8 mouse cellular contexts compared by ENCODE assay signal in genomic region chr5:51553251-51553650, GRCm38 (mm10). TPM values are rescaled to one million over a fixed set of nuclear protein-coding genes. Genes with fewer than 3 reads are reported as not detected.
DNase-seq lines count a peak whose midpoint lies in the region; ATAC-seq and TF ChIP-seq lines count a peak whose summit lies in the region.

No protein-coding gene starts in this region.

- no peak overlapping the region for H3K9ac ChIP-seq in embryonic facial prominence, embryonic 15.5 days
- peak overlapping the region; percentile 45 for H3K9ac ChIP-seq in intestine, postnatal 0 days (ENCODE audit: low read depth, low read length)
- H3K9ac ChIP-seq in neural tube, embryonic 13.5 days: peak overlapping the region; percentile 64

- no peaks in the 10 kb centered on the region for H3K27me3 ChIP-seq in embryonic facial prominence, embryonic 15.5 days
- H3K27me3 ChIP-seq in intestine, postnatal 0 days (replicated peaks; ENCODE audit: control insufficient read depth, insufficient read depth, low read length): no peaks in the 10 kb centered on the region
- H3K27me3 ChIP-seq in neural tube, embryonic 13.5 days: no peaks in the 10 kb centered on the region

- DNase-seq in layer of hippocampus, adult 2 months (ENCODE audit: low spot score in 2 of 2): no peak
- DNase-seq in layer of hippocampus, postnatal 25 days (ENCODE audit: extremely low spot score in 1 of 2, low spot score in 1 of 2): no peak
- DNase-seq in left cerebral cortex, adult 9 months (ENCODE audit: low spot score in 2 of 2): no peak
- no peak for DNase-seq in adrenal gland, postnatal 14 days
- DNase-seq in kidney, postnatal 10 days: no peak

- H3K9me3 ChIP-seq in embryonic facial prominence, embryonic 15.5 days (replicated peaks): no peaks in the 10 kb centered on the region
- no peaks in the 10 kb centered on the region for H3K9me3 ChIP-seq in intestine, postnatal 0 days (ENCODE audit: control insufficient read depth)
- H3K9me3 ChIP-seq in neural tube, embryonic 13.5 days: no peaks in the 10 kb centered on the region

- peak overlapping the region; percentile 80 for H3K27ac ChIP-seq in layer of hippocampus, adult 2 months
- peak overlapping the region; percentile 90 for H3K27ac ChIP-seq in embryonic facial prominence, embryonic 15.5 days (replicated peaks)
- H3K27ac ChIP-seq in intestine, postnatal 0 days (ENCODE audit: low read depth, low read length): peak overlapping the region; percentile 85; the same call in 1 of the 2 replicates
- H3K27ac ChIP-seq in neural tube, embryonic 13.5 days (replicated peaks): peak overlapping the region; percentile 78

- WGBS in embryonic facial prominence, embryonic 15.5 days: 4% methylated on average over 5 of the region's 5 CpGs
- 3% methylated on average over 5 of the region's 5 CpGs for WGBS in intestine, postnatal 0 days
- WGBS in neural tube, embryonic 13.5 days: 11% methylated on average over 5 of the region's 5 CpGs

- H3K4me1 ChIP-seq in embryonic facial prominence, embryonic 15.5 days: peaks cover 10% of the 10 kb centered on the region
- H3K4me1 ChIP-seq in intestine, postnatal 0 days (replicated peaks; ENCODE audit: control insufficient read depth, insufficient read depth, low read length): peaks cover 7% of the 10 kb centered on the region; the same call in 1 of the 2 replicates
- peaks cover 27% of the 10 kb centered on the region for H3K4me1 ChIP-seq in neural tube, embryonic 13.5 days (replicated peaks)

- H3K4me2 ChIP-seq in embryonic facial prominence, embryonic 15.5 days (replicated peaks): peak overlapping the region; percentile 63
- peak overlapping the region; percentile 75 for H3K4me2 ChIP-seq in intestine, postnatal 0 days (replicated peaks; ENCODE audit: low read depth)
- H3K4me2 ChIP-seq in neural tube, embryonic 13.5 days: peak overlapping the region; percentile 79

- ATAC-seq in embryonic facial prominence, embryonic 15.5 days (ENCODE audit: insufficient number of reproducible peaks, low FRiP score, low TSS enrichment, low read depth): no peak
- ATAC-seq in intestine, postnatal 0 days: 0 out of 2 replicates have a peak, but pooled peaks have one; percentile 5
- ATAC-seq in neural tube, embryonic 13.5 days (ENCODE audit: low read depth): no peak

- no peaks in the 10 kb centered on the region for H3K36me3 ChIP-seq in embryonic facial prominence, embryonic 15.5 days
- H3K36me3 ChIP-seq in intestine, postnatal 0 days (ENCODE audit: control insufficient read depth, insufficient read depth): no peaks in the 10 kb centered on the region
- H3K36me3 ChIP-seq in neural tube, embryonic 13.5 days: no peaks in the 10 kb centered on the region

- peak overlapping the region; percentile 72 for H3K4me3 ChIP-seq in layer of hippocampus, adult 2 months
- H3K4me3 ChIP-seq in embryonic facial prominence, embryonic 15.5 days (replicated peaks): peak overlapping the region; percentile 59
- peak overlapping the region; percentile 68 for H3K4me3 ChIP-seq in intestine, postnatal 0 days (ENCODE audit: low read depth, low read length)
- peak overlapping the region; percentile 51 for H3K4me3 ChIP-seq in neural tube, embryonic 13.5 days

- no peak for TF ChIP-seq CTCF in layer of hippocampus, adult 2 months (conservative IDR thresholded peaks at IDR 0.05)
- TF ChIP-seq CTCF in intestine, postnatal 0 days (IDR thresholded peaks at IDR 0.05; ENCODE audit: low read depth): no peak

RNA-seq across cellular contexts. Expression of gene Ppargc1a, which starts 14.3 kb away (rescaled TPM):
- 10 to 100 TPM; 40.9 to 41.8 TPM for total RNA-seq in layer of hippocampus, adult 2 months (2021)
- 10 to 100 TPM; 39.4 to 45.2 TPM for total RNA-seq in layer of hippocampus, postnatal 25 days (2021)
- polyA plus RNA-seq in embryonic facial prominence, embryonic 15.5 days (2015; fragmentation: Nextera tagmentation; extraction: Ambion mirVana): 4.1 and 6.0 TPM in 2 replicates
- 8.1 and 8.3 TPM in 2 replicates for polyA plus RNA-seq in intestine, postnatal 0 days (2015; fragmentation: Nextera tagmentation; extraction: Ambion mirVana)
- polyA plus RNA-seq in neural tube, embryonic 13.5 days (2015; fragmentation: Nextera tagmentation; extraction: Ambion mirVana): 9.6 and 9.9 TPM in 2 replicates
- total RNA-seq in adrenal gland, postnatal 14 days (2021): 15.1 and 31.2 TPM in 2 replicates
